Mouse (Mus musculus) left cerebral cortex, postnatal 25 days (tissue): ENCODE results near the gene Ptpn1. TPM values are rescaled to one million over a fixed set of nuclear protein-coding genes. Genes with fewer than 3 reads are reported as not detected.

Source experiments
- DNase-seq, 2 experiments: peaks; one replicate each; pipeline ENCODE4 v3.0.0; 2022; ENCODE audit warnings: low spot score in 2 of 2, mixed read lengths in 1 of 2
- intact Hi-C: fragments of 180-260 bp; cut with DNase I; formaldehyde crosslinking; loops from one replicate; pipeline ENCODE4 v1.15.1; 2025
- total RNA-seq, 2 experiments: library from RNA; stranded (reverse); gene quantifications; 2 replicates each; pipeline ENCODE4 v1.2.3; 2021

Ptpn1 gene
- total RNA-seq, 2 experiments from 2014 or later, result 56.4 to 59.5 TPM

GRCm38 (mm10) chr2:167997562-167997961 is 65.7 kb downstream of the Ptpn1 start:
- DNase-seq, result no peak
- intact Hi-C loops, result no loop called here

- no peak for DNase-seq
- intact Hi-C loops, result no loop called here
Observed at GRCm38 (mm10) chr2:167999145-167999743, 67.4 kb downstream of the Ptpn1 start.

- intact Hi-C loops, result no loop called here
- no peak for DNase-seq
Observed at GRCm38 (mm10) chr2:168002188-168002587, 70.3 kb downstream of the Ptpn1 start.

- intact Hi-C loops, result no loop called here
- no peak for DNase-seq
Observed at GRCm38 (mm10) chr2:168002884-168003283, 71.0 kb downstream of the Ptpn1 start.

- no peak for DNase-seq
- intact Hi-C loops, result no loop called here
Observed at GRCm38 (mm10) chr2:168003431-168003830, 71.6 kb downstream of the Ptpn1 start.

GRCm38 (mm10) chr2:168004369-168004768 is 72.5 kb downstream of the Ptpn1 start:
- DNase-seq, result no peak
- intact Hi-C loops, result no loop called here

GRCm38 (mm10) chr2:168005005-168005404 is 73.1 kb downstream of the Ptpn1 start:
- intact Hi-C loops, result no loop called here
- DNase-seq, result no peak

- intact Hi-C loops, result no loop called here
- no peak for DNase-seq
Observed at GRCm38 (mm10) chr2:168005616-168006015, 73.8 kb downstream of the Ptpn1 start.

- intact Hi-C loops, result no loop called here
- DNase-seq, result no peak
Observed at GRCm38 (mm10) chr2:168006489-168006888, 74.6 kb downstream of the Ptpn1 start.

- intact Hi-C loops, result no loop called here
- DNase-seq, result no peak
Observed at GRCm38 (mm10) chr2:168008132-168008531, 76.3 kb downstream of the Ptpn1 start.

- DNase-seq, result peak; percentile 35 to 41
- intact Hi-C loops, result no loop called here
Observed at GRCm38 (mm10) chr2:168009936-168010668, 78.2 kb downstream of the Ptpn1 start, which contains the start of gene Ripor3. Ripor3 (minus strand) TSS chr2:168010618.

- DNase-seq, result no peak
- intact Hi-C loops, result no loop called here
Observed at GRCm38 (mm10) chr2:168010893-168011292, 79.0 kb downstream of the Ptpn1 start.

- intact Hi-C loops, result loop anchor here (5.0 kb wide), 1 partner anchor 330 kb away; the partner anchor contains the start of genes Cebpb and Tmem189
Observed at GRCm38 (mm10) chr2:168016951-168017391, 85.1 kb downstream of the Ptpn1 start.

GRCm38 (mm10) chr2:168019201-168019715 is 87.4 kb downstream of the Ptpn1 start:
- peak; percentile 7 to 40 for DNase-seq
- intact Hi-C loops, result loop anchor here (5.0 kb wide), 1 partner anchor 332 kb away; the partner anchor contains the start of genes Cebpb and Tmem189

More at GRCm38 (mm10) chr2:168016951-168017391, 85.1 kb downstream of the Ptpn1 start:
- DNase-seq, result peak; percentile 41 to 50

- intact Hi-C loops, result no loop called here
- DNase-seq, result no peak
Observed at GRCm38 (mm10) chr2:168023763-168024402, 92.0 kb downstream of the Ptpn1 start.

- intact Hi-C loops, result no loop called here
- peak; percentile 72 to 77 for DNase-seq
Observed at GRCm38 (mm10) chr2:168025174-168025573, 93.3 kb downstream of the Ptpn1 start.

- no peak for DNase-seq
- intact Hi-C loops, result no loop called here
Observed at GRCm38 (mm10) chr2:168025882-168026281, 94.0 kb downstream of the Ptpn1 start.

GRCm38 (mm10) chr2:168026467-168026866 is 94.6 kb downstream of the Ptpn1 start:
- DNase-seq, result no peak
- intact Hi-C loops, result no loop called here

GRCm38 (mm10) chr2:168028376-168028775 is 96.5 kb downstream of the Ptpn1 start:
- no peak for DNase-seq
- intact Hi-C loops, result no loop called here
